Mouse (Mus musculus) liver, embryonic 14.5 days (tissue): ENCODE data around the gene Olfr270. TPM values are rescaled to one million over a fixed set of nuclear protein-coding genes. Genes with fewer than 3 reads are reported as not detected.

Source experiments
- ATAC-seq: fragments of 200-750 bp; cut with Nextera tagmentation; 2 replicates; pipeline ENCODE4 v1.8.0; 2017; ENCODE audit warnings: moderate number of reproducible peaks, mild to moderate bottlenecking, moderate library complexity; ENCODE audit not compliant: insufficient read depth
- DNase-seq, 3 experiments: peaks; one replicate each; pipeline ENCODE4 v3.0.0-alpha.2; 2012 to 2013; ENCODE audit warnings: low read depth in 3 of 3, low spot score in 3 of 3
- H3K27ac ChIP-seq: fragments of 300-500 bp; sonication (generic); 2 replicates; pipeline ENCODE4 v1.5.1; 2014; ENCODE audit warnings: moderate library complexity, mild to moderate bottlenecking, control low read depth, inconsistent platforms
- H3K27me3 ChIP-seq: fragments of 300-500 bp; sonication (generic); 2 replicates; pipeline ENCODE4 v1.6.1; 2014; ENCODE audit warnings: mild to moderate bottlenecking, low read length, moderate library complexity; ENCODE audit not compliant: control insufficient read depth, insufficient read depth
- H3K36me3 ChIP-seq: fragments of 300-500 bp; sonication (generic); replicated peaks from 2 replicates; pipeline ENCODE4 v1.6.1; 2014; ENCODE audit warnings: low read depth; ENCODE audit not compliant: control insufficient read depth, insufficient read depth
- H3K4me1 ChIP-seq, 2 experiments: fragments of 200-500 bp in 1 of 2; fragments of 300-500 bp in 1 of 2; sonication (generic) in 1 of 2; replicated peaks; 2 replicates each; pipeline ENCODE4 v1.6.1; 2012 to 2014; ENCODE audit warnings: antibody characterized with exemption in 1 of 2, inconsistent platforms in 1 of 2, low read length in 1 of 2; ENCODE audit not compliant: control insufficient read depth in 2 of 2, insufficient read depth in 2 of 2
- H3K4me2 ChIP-seq: fragments of 300-500 bp; sonication (generic); 2 replicates; pipeline ENCODE4 v1.6.1; 2014; ENCODE audit warnings: low read depth, mild to moderate bottlenecking, control low read depth, moderate library complexity
- H3K4me3 ChIP-seq, 2 experiments: fragments of 200-500 bp in 1 of 2; fragments of 300-500 bp in 1 of 2; sonication (generic) in 1 of 2; 2 replicates each; pipeline ENCODE4 v1.5.1; 2012 to 2014; ENCODE audit warnings: low read depth in 2 of 2, low read length in 2 of 2, mild to moderate bottlenecking in 2 of 2, control low read depth in 1 of 2, inconsistent platforms in 1 of 2, moderate library complexity in 1 of 2; ENCODE audit not compliant: insufficient read depth in 1 of 2
- H3K9ac ChIP-seq: fragments of 300-500 bp; sonication (generic); replicated peaks from 2 replicates; pipeline ENCODE4 v1.6.1; 2014; ENCODE audit warnings: mild to moderate bottlenecking, control low read depth, moderate library complexity
- H3K9me3 ChIP-seq: fragments of 300-500 bp; sonication (generic); 2 replicates; pipeline ENCODE4 v1.6.1; 2016; ENCODE audit warnings: low read length, mixed read lengths; ENCODE audit not compliant: control insufficient read depth
- CTCF ChIP-seq: IDR thresholded peaks from 2 replicates; pipeline ENCODE4 v1.5.1; 2016; ENCODE audit warnings: antibody characterized with exemption, low read depth, control low read depth
- EP300 ChIP-seq: IDR thresholded peaks from 2 replicates; pipeline ENCODE4 v1.6.1; 2016; ENCODE audit warnings: antibody characterized with exemption, low read depth
- WGBS: fragments of 180-500 bp; shearing (Covaris S2); extraction: QIAGEN DNeasy Blood & Tissue Kit; methylation state at CpG from one replicate; pipeline ENCODE4 v1.1.7; 2014; ENCODE audit not compliant: insufficient replicate concordance; 5-methylcytosine and 5-hydroxymethylcytosine counted together
- polyA plus RNA-seq, 2 experiments: library from polyadenylated mRNA; depleted of rRNA in 1 of 2; stranded (reverse) in 1 of 2; unstranded in 1 of 2; fragments of >200 nt; fragmentation: Nextera tagmentation in 1 of 2; extraction: Ambion mirVana in 1 of 2; gene quantifications; 2 replicates each; pipeline versions ENCODE4 v1.2.1 to v1.2.3; 2012 to 2014

Gene Olfr270
- polyA plus RNA-seq (2012; rRNA removed) (not detected in 2 replicates), polyA plus RNA-seq (2014; fragmentation: Nextera tagmentation; extraction: Ambion mirVana) (not detected in 2 replicates)

- Histone ChIP-seq H3K4me1 (no peaks in the 10 kb centered on the region), H3K9ac (no peak within 1 kb of the TSS), H3K9me3 (no peaks in the 10 kb centered on the region), H3K4me2 (no peak within 1 kb of the TSS), H3K4me3 (no peak within 1 kb of the TSS), H3K36me3 (no peaks in the 10 kb centered on the region), H3K27ac (no peak within 1 kb of the TSS), H3K27me3 (no peaks in the 10 kb centered on the region)
- no peak for DNase-seq
- TF ChIP-seq EP300 (no peak), CTCF (no peak)
- no peak for ATAC-seq
Measured at GRCm38 (mm10) chr4:52964247-52964646, at the start of gene Olfr270. Olfr270 (plus strand) TSS chr4:52964547.

- Histone ChIP-seq H3K4me1 (peaks cover 0 to 3% of the 10 kb centered on the region in 2 experiments; a peak in 1 of 4 replicates), H3K4me2 (no peak overlapping the region), H3K9me3 (no peaks in the 10 kb centered on the region), H3K36me3 (no peaks in the 10 kb centered on the region), H3K9ac (no peak overlapping the region), H3K27ac (no peak overlapping the region), H3K4me3 (no peak overlapping the region), H3K27me3 (no peaks in the 10 kb centered on the region)
- DNase-seq (peak in 1 of 3 experiments; percentile 0), ATAC-seq (no peak)
- WGBS = 45% methylated on average over 6 of the region's 6 CpGs
- TF ChIP-seq CTCF (no peak), EP300 (no peak)
Measured at GRCm38 (mm10) chr4:52916659-52917310, 47.6 kb upstream of the Olfr270 start.

- no peak overlapping the region for H3K4me2 ChIP-seq
- WGBS = 49% methylated on average over 2 of the region's 2 CpGs
- no peaks in the 10 kb centered on the region for H3K36me3 ChIP-seq
- H3K4me1 ChIP-seq = peaks cover 0 to 3% of the 10 kb centered on the region in 2 experiments; a peak in 1 of 4 replicates
- H3K4me3 ChIP-seq = no peak overlapping the region
- no peaks in the 10 kb centered on the region for H3K9me3 ChIP-seq
- DNase-seq = no peak
- no peaks in the 10 kb centered on the region for H3K27me3 ChIP-seq
- H3K27ac ChIP-seq = no peak overlapping the region
- TF ChIP-seq CTCF (no peak), EP300 (no peak)
- no peak for ATAC-seq
- no peak overlapping the region for H3K9ac ChIP-seq
Measured at GRCm38 (mm10) chr4:52917311-52917688, 47.0 kb upstream of the Olfr270 start.

- TF ChIP-seq CTCF = no peak
- TF ChIP-seq EP300 = no peak
- no peak within 1 kb of the TSS for H3K9ac ChIP-seq
- WGBS = 62% methylated on average over 2 of the region's 2 CpGs
- DNase-seq (no peak), ATAC-seq (no peak)
- H3K9me3 ChIP-seq = no peaks in the 10 kb centered on the region
- no peaks in the 10 kb centered on the region for H3K36me3 ChIP-seq
- H3K27ac ChIP-seq = no peak within 1 kb of the TSS
- H3K4me3 ChIP-seq = no peak within 1 kb of the TSS
- H3K4me1 ChIP-seq = peaks cover 0 to 3% of the 10 kb centered on the region in 2 experiments; a peak in 1 of 4 replicates
- H3K4me2 ChIP-seq = no peak within 1 kb of the TSS
- H3K27me3 ChIP-seq = no peaks in the 10 kb centered on the region
Measured at GRCm38 (mm10) chr4:52919078-52919477, 45.3 kb upstream of the Olfr270 start, which contains the start of gene Olfr272. Olfr272 (minus strand) TSS chr4:52919178.

- TF ChIP-seq CTCF (no peak), EP300 (no peak)
Measured at GRCm38 (mm10) chr4:52930480-52930879, 33.9 kb upstream of the Olfr270 start.

More at GRCm38 (mm10) chr4:52930480-52930879, 33.9 kb upstream of the Olfr270 start:
- no peaks in the 10 kb centered on the region for H3K9me3 ChIP-seq
- no peaks in the 10 kb centered on the region for H3K4me1 ChIP-seq
- H3K27ac ChIP-seq = no peak overlapping the region
- WGBS = 47% methylated on average over 4 of the region's 4 CpGs
- H3K27me3 ChIP-seq = no peaks in the 10 kb centered on the region
- H3K9ac ChIP-seq = no peak overlapping the region
- ATAC-seq (no peak), DNase-seq (no peak)
- no peak overlapping the region for H3K4me3 ChIP-seq
- no peaks in the 10 kb centered on the region for H3K36me3 ChIP-seq
- H3K4me2 ChIP-seq = no peak overlapping the region
